Mouse (Mus musculus) embryonic facial prominence, embryonic 13.5 days (tissue): ENCODE measurements around the gene Tomm40. TPM values are rescaled to one million over a fixed set of nuclear protein-coding genes. Genes with fewer than 3 reads are reported as not detected.

ENCODE experiments used
- ATAC-seq: fragments of 200-750 bp; cut with Nextera tagmentation; 2 replicates; pipeline ENCODE4 v1.8.0; 2017; ENCODE audit warnings: low read depth; ENCODE audit not compliant: insufficient number of reproducible peaks, insufficient read depth, low FRiP score, low TSS enrichment
- H3K27ac ChIP-seq: fragments of 300-500 bp; sonication (generic); 2 replicates; pipeline ENCODE4 v1.5.1; 2015; ENCODE audit warnings: moderate library complexity, mild to moderate bottlenecking, inconsistent platforms
- H3K27me3 ChIP-seq: fragments of 300-500 bp; sonication (generic); 2 replicates; pipeline ENCODE4 v1.6.1; 2015; ENCODE audit warnings: mild to moderate bottlenecking, inconsistent platforms
- H3K36me3 ChIP-seq: fragments of 300-500 bp; sonication (generic); 2 replicates; pipeline ENCODE4 v1.6.1; 2015; ENCODE audit warnings: mild to moderate bottlenecking, inconsistent platforms
- H3K4me1 ChIP-seq: fragments of 300-500 bp; sonication (generic); 2 replicates; pipeline ENCODE4 v1.6.1; 2015; ENCODE audit warnings: inconsistent platforms
- H3K4me2 ChIP-seq: fragments of 300-500 bp; sonication (generic); 2 replicates; pipeline ENCODE4 v1.6.1; 2015; ENCODE audit warnings: moderate library complexity, mild to moderate bottlenecking, inconsistent platforms
- H3K4me3 ChIP-seq: fragments of 300-500 bp; sonication (generic); 2 replicates; pipeline ENCODE4 v1.5.1; 2015; ENCODE audit warnings: mild to moderate bottlenecking, inconsistent platforms
- H3K9ac ChIP-seq: fragments of 300-500 bp; sonication (generic); 2 replicates; pipeline ENCODE4 v1.6.1; 2015; ENCODE audit warnings: mild to moderate bottlenecking, inconsistent platforms
- H3K9me3 ChIP-seq: fragments of 300-500 bp; sonication (generic); 2 replicates; pipeline ENCODE4 v1.6.1; 2016; ENCODE audit warnings: inconsistent platforms
- WGBS: fragments of 180-500 bp; shearing (Covaris S2); methylation state at CpG from one replicate; pipeline ENCODE4 v1.1.7; 2015; ENCODE audit warnings: mixed read lengths; 5-methylcytosine and 5-hydroxymethylcytosine counted together
- polyA plus RNA-seq: library from polyadenylated mRNA; unstranded; fragments of >200 nt; fragmentation: Nextera tagmentation; extraction: Ambion mirVana; gene quantifications from 2 replicates; pipeline ENCODE4 v1.2.1, GENCODE M21; 2015

Gene Tomm40
- polyA plus RNA-seq, 1 experiment from 2014 or later, result 139 TPM

DNA sequence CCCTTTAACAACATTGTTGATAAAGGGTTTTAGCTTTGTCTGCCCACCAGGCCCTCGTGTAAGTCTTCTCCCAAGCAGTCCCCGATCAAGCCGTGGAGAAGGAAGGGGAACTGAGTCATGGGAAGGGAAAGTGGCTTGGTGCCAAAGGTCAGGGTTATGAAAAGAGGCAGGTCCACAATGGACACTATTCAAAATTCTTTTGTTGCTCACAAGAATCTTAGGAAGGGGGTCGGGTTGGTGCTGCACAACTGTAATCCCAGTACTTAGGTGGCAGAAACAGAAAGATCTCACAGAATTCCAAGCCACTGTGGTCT is 35.8 kb upstream of the Tomm40 start:
- Histone ChIP-seq H3K4me2 (peak overlapping the region; percentile 82; the same call in 1 of the 2 replicates), H3K4me1 (peaks cover 31% of the 10 kb centered on the region), H3K9me3 (no peaks in the 10 kb centered on the region), H3K9ac (no peak overlapping the region), H3K4me3 (no peak overlapping the region), H3K36me3 (peaks cover 5% of the 10 kb centered on the region; the same call in 1 of the 2 replicates), H3K27me3 (no peaks in the 10 kb centered on the region), H3K27ac (0 out of 2 replicates have a peak overlapping the region, but pooled peaks have one; percentile 78)
- no peak for ATAC-seq
- WGBS, result 54% methylated on average over 4 of the region's 4 CpGs

DNA sequence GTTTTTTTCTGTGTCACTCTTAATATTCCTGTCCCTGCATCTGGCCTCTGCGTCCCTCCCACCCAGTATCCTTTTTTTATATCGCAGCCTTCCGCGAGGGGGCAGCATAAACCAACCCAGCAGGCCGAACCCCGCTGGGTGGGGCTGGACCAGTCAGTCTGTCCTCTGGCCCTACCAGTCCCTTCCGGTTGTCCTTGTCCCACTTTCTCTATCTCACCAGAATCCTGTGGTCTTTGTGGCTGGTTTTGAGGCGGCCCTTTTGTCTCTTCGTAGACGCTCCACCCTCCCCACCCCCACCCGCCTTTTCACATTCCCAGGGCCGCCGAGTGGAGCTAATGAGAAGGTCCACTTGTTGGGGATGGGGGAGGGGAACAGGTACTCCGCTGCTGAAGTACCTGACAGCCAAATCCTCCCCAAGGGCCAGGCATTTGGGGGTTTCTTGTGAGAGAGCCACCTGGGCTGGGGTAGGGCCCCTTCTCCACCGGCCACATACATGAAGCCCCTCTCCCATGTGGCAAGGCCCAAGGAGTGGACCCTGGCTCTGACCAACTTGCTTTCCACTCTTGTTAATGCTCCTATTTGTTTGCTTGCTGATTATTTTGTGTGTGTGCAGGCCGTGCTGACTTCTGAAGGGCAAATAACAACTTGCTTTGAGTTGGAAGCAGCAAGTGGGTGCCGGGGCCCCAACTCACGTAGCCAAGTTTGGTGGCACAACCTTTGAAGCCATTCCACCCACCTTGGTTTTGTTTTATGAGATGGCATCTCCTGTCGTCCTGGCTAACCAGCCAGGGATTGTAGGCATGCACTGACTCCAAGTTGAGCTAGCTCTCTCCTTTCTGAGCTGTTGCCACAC is 35.2 kb upstream of the Tomm40 start, which contains the start of gene Nectin2:
TSS of gene Nectin2 (minus strand) at position 267 of the 853 bp plus-strand sequence.
- peak; percentile 52 for ATAC-seq
- Histone ChIP-seq H3K4me3 (peak within 1 kb of the TSS; percentile 89), H3K9me3 (no peaks in the 10 kb centered on the region), H3K27me3 (no peaks in the 10 kb centered on the region), H3K27ac (peak within 1 kb of the TSS; percentile 92), H3K36me3 (no peaks in the 10 kb centered on the region), H3K4me2 (peak within 1 kb of the TSS; percentile 82), H3K4me1 (peaks cover 29% of the 10 kb centered on the region), H3K9ac (peak within 1 kb of the TSS; percentile 93)
- 17% methylated on average over 19 of the region's 19 CpGs for WGBS

DNA sequence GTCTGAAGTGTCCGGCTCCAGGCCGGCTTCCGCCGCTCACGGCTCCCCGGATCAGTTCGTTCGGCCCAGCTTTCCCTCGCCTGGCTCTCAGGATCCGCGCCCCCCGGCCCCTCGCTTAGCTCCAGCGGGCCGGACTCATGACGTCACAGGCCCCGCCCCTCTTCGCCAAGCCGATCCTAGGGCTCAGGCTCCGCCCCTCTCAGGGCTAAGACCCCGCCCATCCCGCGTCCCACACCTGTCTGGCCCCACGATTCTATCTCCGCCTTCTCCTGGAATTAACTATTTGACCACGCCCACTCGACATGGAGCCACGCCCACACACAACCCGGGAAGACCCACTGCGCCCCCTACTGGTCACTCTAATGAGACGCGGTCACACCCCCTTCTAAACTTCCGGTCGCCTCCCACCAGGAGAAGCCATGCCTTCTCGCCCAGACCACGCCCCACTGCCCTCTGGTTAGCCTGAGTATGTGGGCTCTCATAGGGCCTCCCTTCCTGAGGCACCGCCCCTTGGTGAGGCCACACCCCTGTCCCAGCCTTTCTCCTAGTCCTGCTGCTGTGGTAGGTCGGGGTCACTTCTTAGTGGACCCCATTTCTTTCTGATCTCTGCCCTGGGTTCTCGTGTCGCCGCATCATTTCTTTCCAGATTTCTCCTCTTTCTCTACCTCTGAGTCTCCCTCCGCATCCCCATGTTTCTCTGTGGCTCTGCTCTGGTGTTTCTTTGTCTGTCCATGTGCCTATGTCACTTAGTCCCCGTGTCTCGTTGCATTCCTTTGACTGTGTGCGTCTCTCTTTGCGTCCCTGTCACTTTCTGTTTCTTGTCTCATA is 34.4 kb upstream of the Tomm40 start:
- H3K9me3 ChIP-seq, result no peaks in the 10 kb centered on the region
- peak overlapping the region; percentile 92 for H3K27ac ChIP-seq
- H3K36me3 ChIP-seq, result peaks cover 8% of the 10 kb centered on the region
- WGBS, result under 1% methylated on average over 44 of the region's 46 CpGs
- H3K4me3 ChIP-seq, result peak overlapping the region; percentile 89
- no peaks in the 10 kb centered on the region for H3K27me3 ChIP-seq
- H3K4me2 ChIP-seq, result peak overlapping the region; percentile 82
- H3K9ac ChIP-seq, result peak overlapping the region; percentile 93
- H3K4me1 ChIP-seq, result peaks cover 37% of the 10 kb centered on the region
- ATAC-seq, result peak; percentile 93

DNA sequence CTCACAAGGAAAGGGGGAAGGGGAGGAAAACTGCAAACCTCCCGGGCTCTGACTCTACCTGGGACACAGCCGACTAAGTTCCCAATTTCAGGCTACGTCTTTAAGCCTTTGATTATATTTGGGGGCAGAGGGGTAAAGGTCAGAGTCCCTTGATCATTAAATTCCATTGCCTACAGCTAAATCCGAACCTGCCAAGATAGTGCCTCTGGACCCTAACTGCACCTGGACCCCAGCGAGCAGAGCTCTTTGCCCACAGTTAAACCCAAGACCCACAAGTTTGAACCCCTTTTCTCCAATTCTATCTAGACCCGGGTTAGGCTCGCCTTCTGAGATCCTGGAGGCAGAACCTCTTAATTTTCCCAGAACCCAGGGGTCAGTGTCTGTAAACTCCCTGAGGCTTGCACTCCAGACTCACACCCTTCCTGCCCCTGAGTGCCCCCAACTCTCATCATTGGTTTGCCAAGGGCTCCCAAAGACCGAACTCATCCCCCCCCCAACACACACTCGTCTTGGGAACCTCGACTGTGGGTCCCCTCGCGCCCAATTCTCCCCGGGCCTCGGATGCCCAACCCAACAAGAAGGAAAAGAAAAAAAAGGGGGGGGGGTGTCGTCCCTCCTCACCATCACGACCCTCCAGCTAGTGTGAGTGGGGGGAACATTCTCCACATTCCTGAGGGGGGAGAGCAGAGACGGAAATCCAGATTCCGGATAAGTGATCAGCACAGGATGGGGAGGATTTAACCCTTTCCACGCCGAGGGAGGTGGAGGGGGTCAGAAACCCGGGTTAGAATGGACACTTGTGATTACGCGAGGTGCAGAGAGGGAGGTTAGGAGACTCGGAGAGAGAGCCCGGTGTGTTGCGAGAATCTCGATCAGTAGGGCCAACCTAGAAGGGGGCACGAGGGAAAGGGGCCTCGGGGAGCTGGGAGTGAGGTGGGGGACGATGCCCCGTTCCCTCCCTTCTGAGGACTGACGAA is 33.3 kb upstream of the Tomm40 start:
- WGBS, result under 1% methylated on average over 32 of the region's 32 CpGs
- Histone ChIP-seq H3K4me2 (peak overlapping the region; percentile 82), H3K4me3 (peak overlapping the region; percentile 89), H3K27ac (peak overlapping the region; percentile 92), H3K9ac (peak overlapping the region; percentile 93), H3K27me3 (no peaks in the 10 kb centered on the region), H3K4me1 (peaks cover 36% of the 10 kb centered on the region), H3K9me3 (no peaks in the 10 kb centered on the region), H3K36me3 (peaks cover 17% of the 10 kb centered on the region)
- 0 out of 2 replicates have a peak, but pooled peaks have one; percentile 3 for ATAC-seq

DNA sequence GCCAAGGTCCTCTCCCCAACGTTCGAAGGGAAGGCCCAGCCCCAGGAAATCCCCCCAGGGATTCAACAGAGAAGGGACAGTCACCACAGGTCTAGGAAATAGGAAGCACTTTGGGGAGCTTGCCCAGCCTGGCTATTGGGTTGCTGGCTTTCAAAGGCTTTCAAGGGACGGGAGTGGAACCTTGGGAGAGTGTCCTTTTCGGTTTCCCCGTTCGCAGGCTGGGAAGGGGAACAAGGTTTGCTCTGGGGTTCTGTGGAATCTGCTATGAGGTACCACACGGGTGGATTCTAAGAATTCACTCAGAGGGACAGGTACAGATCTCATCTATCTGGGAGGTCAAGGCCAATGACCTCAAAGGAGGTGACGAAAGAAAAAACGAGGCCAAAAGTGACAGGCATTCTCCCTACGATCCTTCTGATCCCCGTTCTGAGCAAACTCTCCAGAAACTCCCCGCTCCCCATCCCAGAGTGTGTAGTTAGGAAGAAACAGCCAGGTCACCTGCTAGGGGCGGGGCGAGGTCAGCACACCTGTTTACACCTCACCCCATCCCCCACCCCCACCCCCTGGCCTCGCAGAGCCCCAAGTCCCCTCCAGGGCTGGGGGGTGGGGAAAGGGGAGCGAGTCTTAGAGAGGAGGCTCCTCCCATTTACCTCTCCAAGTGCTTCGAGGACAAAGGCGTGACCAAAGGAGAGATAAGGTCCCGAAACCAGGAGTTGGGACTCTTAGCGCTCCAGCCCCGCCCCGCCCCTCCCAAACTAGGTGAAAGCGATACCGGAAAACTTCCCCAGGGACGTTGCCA is 32.4 kb upstream of the Tomm40 start:
- WGBS, result 3% methylated on average over 25 of the region's 25 CpGs

DNA sequence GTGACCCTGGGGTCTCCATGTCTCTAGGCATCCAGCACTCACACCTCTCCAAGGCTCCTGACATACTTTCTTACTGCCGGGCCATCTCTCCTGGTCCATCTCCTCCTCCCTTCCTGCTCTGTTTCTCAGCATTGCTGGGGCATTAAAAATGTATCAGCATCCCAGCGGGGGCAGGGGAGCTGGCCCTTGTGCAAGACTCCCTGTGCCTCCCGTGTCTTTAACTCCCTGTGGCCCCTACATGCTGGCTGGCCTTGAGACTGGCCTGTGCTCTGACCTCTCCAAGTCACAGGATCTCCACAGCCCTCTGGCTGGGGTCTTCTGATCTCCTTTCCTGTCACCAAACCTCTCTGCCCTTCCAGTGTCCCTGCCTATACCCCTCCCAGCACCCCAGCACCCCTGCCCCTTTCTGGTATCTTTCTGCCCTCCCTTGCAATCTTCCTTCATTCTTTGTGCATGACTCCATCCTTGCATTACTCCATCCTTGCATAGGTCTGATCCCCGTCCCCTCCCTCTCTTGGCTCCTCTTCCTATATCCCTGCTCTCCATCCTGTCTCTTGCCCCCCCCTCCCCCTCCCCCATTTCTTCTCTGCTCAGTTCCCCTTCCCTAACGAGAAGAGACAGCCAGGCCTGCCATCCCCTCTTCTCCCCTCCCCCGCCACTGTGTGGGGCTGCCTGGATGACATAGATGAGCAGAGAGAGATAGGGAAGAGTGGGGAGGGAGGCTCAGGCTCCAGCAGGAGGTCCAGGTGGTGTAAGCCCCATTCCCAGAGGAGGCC is 31.4 kb upstream of the Tomm40 start:
- Histone ChIP-seq H3K4me2 (peak overlapping the region; percentile 82), H3K36me3 (peaks cover 29% of the 10 kb centered on the region), H3K4me3 (peak overlapping the region; percentile 89), H3K4me1 (peaks cover 43% of the 10 kb centered on the region), H3K9ac (peak overlapping the region; percentile 93), H3K27ac (0 out of 2 replicates have a peak overlapping the region, but pooled peaks have one; percentile 92), H3K27me3 (no peaks in the 10 kb centered on the region), H3K9me3 (no peaks in the 10 kb centered on the region)
- WGBS, result 26% methylated on average over 6 of the region's 6 CpGs
- ATAC-seq, result no peak

More for the DNA sequence above, 32.4 kb upstream of the Tomm40 start:
- Histone ChIP-seq H3K4me1 (peaks cover 36% of the 10 kb centered on the region), H3K9ac (peak overlapping the region; percentile 93), H3K36me3 (peaks cover 23% of the 10 kb centered on the region), H3K4me2 (peak overlapping the region; percentile 82), H3K4me3 (peak overlapping the region; percentile 89), H3K27ac (peak overlapping the region; percentile 92), H3K27me3 (no peaks in the 10 kb centered on the region), H3K9me3 (no peaks in the 10 kb centered on the region)
- no peak for ATAC-seq

DNA sequence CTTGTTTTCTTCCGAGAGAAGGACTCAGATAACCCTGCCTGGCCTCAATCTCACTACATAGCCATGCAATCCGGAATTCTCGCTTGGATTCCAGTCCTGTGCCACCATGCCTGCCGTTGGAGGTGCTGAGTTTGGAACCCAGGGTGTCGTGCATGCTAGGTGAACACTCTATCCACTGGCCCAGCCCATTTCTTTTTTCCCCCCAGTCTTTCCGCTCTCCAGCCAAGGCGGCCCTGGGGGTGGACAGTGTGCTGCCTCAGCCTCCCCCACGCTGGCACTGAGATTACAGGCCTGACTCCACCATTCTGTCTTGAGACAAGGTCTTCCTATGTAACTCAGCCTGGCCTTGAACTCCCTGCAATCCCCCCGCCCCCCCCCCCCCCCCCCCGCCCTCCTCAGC is 30.7 kb upstream of the Tomm40 start:
- Histone ChIP-seq H3K27me3 (no peaks in the 10 kb centered on the region), H3K27ac (no peak overlapping the region), H3K4me1 (peaks cover 49% of the 10 kb centered on the region), H3K4me2 (no peak overlapping the region), H3K9me3 (no peaks in the 10 kb centered on the region), H3K4me3 (no peak overlapping the region), H3K36me3 (peaks cover 35% of the 10 kb centered on the region), H3K9ac (no peak overlapping the region)
- ATAC-seq, result no peak
- 86% methylated on average over 8 of the region's 10 CpGs for WGBS

DNA sequence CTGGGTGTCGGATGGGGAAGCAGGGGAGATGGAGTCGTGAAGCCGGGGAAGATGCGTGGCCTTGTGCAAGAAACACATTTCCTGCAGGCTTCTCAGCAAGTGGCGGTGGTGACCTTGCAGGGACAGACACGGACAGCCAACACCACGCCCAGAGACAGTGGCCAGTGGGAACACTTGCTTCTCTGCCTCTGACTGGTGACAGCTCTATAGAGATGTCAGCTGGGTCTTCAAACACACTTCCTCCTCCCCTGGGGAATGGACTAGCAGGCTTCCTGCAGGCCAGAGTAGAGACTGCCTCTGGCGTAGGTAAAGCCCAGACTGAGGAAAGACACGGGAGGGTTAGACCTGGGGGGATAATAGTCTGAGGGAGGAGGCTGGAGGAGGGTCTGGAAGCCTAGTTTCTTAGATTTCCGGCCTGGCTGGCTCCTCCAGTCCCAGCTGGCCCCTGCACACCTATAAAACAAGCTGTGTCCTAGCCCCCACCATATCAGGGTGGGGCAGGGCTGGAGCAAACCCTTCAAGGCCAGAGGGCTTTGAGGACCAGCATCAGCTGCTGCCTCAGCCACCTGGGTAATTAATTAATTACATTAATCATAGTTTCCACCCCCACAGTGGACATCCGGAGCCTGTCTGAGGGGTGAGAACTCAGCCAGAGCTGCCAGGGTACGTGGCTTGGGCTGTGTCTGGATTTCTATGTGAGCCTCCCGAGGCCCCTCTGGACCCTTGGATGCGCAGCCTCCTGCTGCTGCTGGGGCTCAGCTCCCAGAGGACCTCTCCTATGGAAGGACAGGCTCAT is 29.6 kb upstream of the Tomm40 start:
- Histone ChIP-seq H3K4me2 (no peak overlapping the region), H3K4me1 (peaks cover 44% of the 10 kb centered on the region), H3K27ac (peak overlapping the region; percentile 16; the same call in 1 of the 2 replicates), H3K9ac (no peak overlapping the region), H3K9me3 (no peaks in the 10 kb centered on the region), H3K36me3 (peaks cover 46% of the 10 kb centered on the region), H3K27me3 (no peaks in the 10 kb centered on the region), H3K4me3 (no peak overlapping the region)
- ATAC-seq, result no peak
- 67% methylated on average over 14 of the region's 14 CpGs for WGBS

DNA sequence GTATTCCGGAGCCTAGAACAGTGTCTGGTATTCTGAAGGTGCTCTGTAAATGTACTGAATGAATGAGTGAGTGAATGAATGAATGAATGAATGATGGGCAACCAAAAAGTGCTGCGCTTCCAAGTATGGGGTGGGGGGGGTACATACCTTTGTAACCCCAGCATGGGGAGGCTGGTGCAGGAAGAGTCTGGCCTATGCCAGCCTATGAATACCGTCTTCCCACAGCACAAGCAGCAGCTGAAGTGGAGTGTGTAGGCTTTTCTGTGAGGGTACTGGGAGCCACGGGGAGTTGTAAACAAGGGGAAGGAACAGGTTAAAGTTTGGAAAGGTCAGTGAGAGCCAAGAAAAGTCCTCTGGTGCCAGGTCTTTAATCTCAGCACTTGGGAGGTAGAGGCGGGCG is 28.6 kb upstream of the Tomm40 start:
- no peak overlapping the region for H3K4me3 ChIP-seq
- peaks cover 44% of the 10 kb centered on the region for H3K4me1 ChIP-seq
- H3K27ac ChIP-seq, result no peak overlapping the region
- H3K36me3 ChIP-seq, result peaks cover 54% of the 10 kb centered on the region
- no peak overlapping the region for H3K9ac ChIP-seq
- no peak for ATAC-seq
- H3K4me2 ChIP-seq, result no peak overlapping the region
- H3K27me3 ChIP-seq, result no peaks in the 10 kb centered on the region
- WGBS, result 87% methylated on average over 6 of the region's 6 CpGs
- H3K9me3 ChIP-seq, result no peaks in the 10 kb centered on the region
